Mouse (Mus musculus): ENCODE measurements at regions not wholly inside any gene's neighbourhood (a gene's known extent, or its start where the extent isn't known, plus 50 kb on each side); places are given as distances from the start of the nearest gene placed in this dataset.

GRCm38 (mm10) chr5:64597451-64597850 lies 205.7 kb upstream of the Klf3 start:
- Histone ChIP-seq H3K36me3 (no peaks in the 10 kb centered on the region), H3K9ac (no peak overlapping the region), H3K4me3 (no peak overlapping the region), H3K27ac (no peak overlapping the region), H3K4me2 (replicated peaks) (no peak overlapping the region), H3K4me1 (peaks cover 37% of the 10 kb centered on the region), H3K9me3 (replicated peaks) (no peaks in the 10 kb centered on the region), H3K27me3 (no peaks in the 10 kb centered on the region)
- ATAC-seq (ENCODE audit: low FRiP score), result no peak
- WGBS, result 69% methylated on average over 3 of the region's 3 CpGs

GRCm38 (mm10) chr5:64598606-64599005 lies 204.6 kb upstream of the Klf3 start:
- no peak overlapping the region for H3K4me3 ChIP-seq
- WGBS, result 96% methylated on average over 3 of the region's 3 CpGs
- H3K27me3 ChIP-seq, result no peaks in the 10 kb centered on the region
- H3K36me3 ChIP-seq, result no peaks in the 10 kb centered on the region
- H3K9me3 ChIP-seq (replicated peaks), result no peaks in the 10 kb centered on the region
- H3K27ac ChIP-seq, result no peak overlapping the region
- peaks cover 37% of the 10 kb centered on the region for H3K4me1 ChIP-seq
- H3K4me2 ChIP-seq (replicated peaks), result no peak overlapping the region
- ATAC-seq (ENCODE audit: low FRiP score), result no peak
- H3K9ac ChIP-seq, result no peak overlapping the region

GRCm38 (mm10) chr5:64599015-64599414 lies 204.2 kb upstream of the Klf3 start:
- Histone ChIP-seq H3K27ac (no peak overlapping the region), H3K27me3 (no peaks in the 10 kb centered on the region), H3K4me1 (peaks cover 35% of the 10 kb centered on the region), H3K4me2 (replicated peaks) (no peak overlapping the region), H3K9me3 (replicated peaks) (no peaks in the 10 kb centered on the region), H3K36me3 (no peaks in the 10 kb centered on the region), H3K4me3 (no peak overlapping the region), H3K9ac (no peak overlapping the region)
- 48% methylated on average over 3 of the region's 3 CpGs for WGBS
- no peak for ATAC-seq (ENCODE audit: low FRiP score)

- Histone ChIP-seq H3K27ac (peak overlapping the region; percentile 74), H3K9me3 (replicated peaks) (no peaks in the 10 kb centered on the region), H3K9ac (no peak overlapping the region), H3K4me2 (replicated peaks) (peak overlapping the region; percentile 27), H3K27me3 (no peaks in the 10 kb centered on the region), H3K4me1 (peaks cover 32% of the 10 kb centered on the region), H3K36me3 (no peaks in the 10 kb centered on the region), H3K4me3 (no peak overlapping the region)
- no peak for ATAC-seq (ENCODE audit: low FRiP score)
- WGBS, result 50% methylated on average over 13 of the region's 13 CpGs
Measured at GRCm38 (mm10) chr5:64599865-64600288, 203.3 kb upstream of the Klf3 start.

GRCm38 (mm10) chr5:64600392-64600791 lies 202.8 kb upstream of the Klf3 start:
- WGBS, result 63% methylated on average over 7 of the region's 7 CpGs
- ATAC-seq (ENCODE audit: low FRiP score), result no peak
- Histone ChIP-seq H3K9me3 (replicated peaks) (no peaks in the 10 kb centered on the region), H3K4me3 (no peak overlapping the region), H3K4me2 (replicated peaks) (peak overlapping the region; percentile 27), H3K27ac (peak overlapping the region; percentile 74; the same call in 1 of the 2 replicates), H3K4me1 (peaks cover 27% of the 10 kb centered on the region), H3K9ac (no peak overlapping the region), H3K36me3 (no peaks in the 10 kb centered on the region), H3K27me3 (no peaks in the 10 kb centered on the region)

GRCm38 (mm10) chr5:64600811-64601210 lies 202.4 kb upstream of the Klf3 start:
- Histone ChIP-seq H3K36me3 (no peaks in the 10 kb centered on the region), H3K27me3 (no peaks in the 10 kb centered on the region), H3K4me2 (replicated peaks) (no peak overlapping the region), H3K4me1 (peaks cover 24% of the 10 kb centered on the region), H3K9me3 (replicated peaks) (no peaks in the 10 kb centered on the region), H3K9ac (no peak overlapping the region), H3K4me3 (no peak overlapping the region), H3K27ac (no peak overlapping the region)
- no peak for ATAC-seq (ENCODE audit: low FRiP score)
- WGBS, result 72% methylated on average over 2 of the region's 2 CpGs

GRCm38 (mm10) chr5:64601285-64601684 lies 201.9 kb upstream of the Klf3 start:
- Histone ChIP-seq H3K27me3 (no peaks in the 10 kb centered on the region), H3K9me3 (replicated peaks) (no peaks in the 10 kb centered on the region), H3K27ac (no peak overlapping the region), H3K4me1 (peaks cover 19% of the 10 kb centered on the region), H3K4me3 (no peak overlapping the region), H3K36me3 (no peaks in the 10 kb centered on the region), H3K4me2 (replicated peaks) (no peak overlapping the region), H3K9ac (no peak overlapping the region)
- no peak for ATAC-seq (ENCODE audit: low FRiP score)
- 79% methylated on average over 8 of the region's 8 CpGs for WGBS

GRCm38 (mm10) chr5:64601832-64602231 lies 201.4 kb upstream of the Klf3 start:
- Histone ChIP-seq H3K4me2 (replicated peaks) (no peak overlapping the region), H3K36me3 (no peaks in the 10 kb centered on the region), H3K4me3 (no peak overlapping the region), H3K27ac (no peak overlapping the region), H3K9ac (no peak overlapping the region), H3K9me3 (replicated peaks) (no peaks in the 10 kb centered on the region), H3K27me3 (no peaks in the 10 kb centered on the region), H3K4me1 (peaks cover 16% of the 10 kb centered on the region)
- no peak for ATAC-seq (ENCODE audit: low FRiP score)
- WGBS, result 84% methylated on average over 5 of the region's 5 CpGs

- no peak overlapping the region for H3K4me3 ChIP-seq
- no peak overlapping the region for H3K27ac ChIP-seq
- no peaks in the 10 kb centered on the region for H3K27me3 ChIP-seq
- no peaks in the 10 kb centered on the region for H3K36me3 ChIP-seq
- no peaks in the 10 kb centered on the region for H3K9me3 ChIP-seq (replicated peaks)
- no peak overlapping the region for H3K4me2 ChIP-seq (replicated peaks)
- no peak for ATAC-seq (ENCODE audit: low FRiP score)
- peaks cover 13% of the 10 kb centered on the region for H3K4me1 ChIP-seq
- no peak overlapping the region for H3K9ac ChIP-seq
- 81% methylated on average over 8 of the region's 8 CpGs for WGBS
Measured at GRCm38 (mm10) chr5:64602356-64602936, 200.7 kb upstream of the Klf3 start.

- no peak for ATAC-seq (ENCODE audit: low FRiP score)
- Histone ChIP-seq H3K36me3 (no peaks in the 10 kb centered on the region), H3K4me2 (replicated peaks) (no peak overlapping the region), H3K4me3 (no peak overlapping the region), H3K27me3 (no peaks in the 10 kb centered on the region), H3K9ac (no peak overlapping the region), H3K4me1 (peaks cover 13% of the 10 kb centered on the region), H3K9me3 (replicated peaks) (no peaks in the 10 kb centered on the region), H3K27ac (no peak overlapping the region)
- 90% methylated on average over 11 of the region's 11 CpGs for WGBS
Measured at GRCm38 (mm10) chr5:64602996-64603755, 200.0 kb upstream of the Klf3 start.

GRCm38 (mm10) chr5:64605171-64605570 lies 198.0 kb upstream of the Klf3 start:
- Histone ChIP-seq H3K9me3 (replicated peaks) (no peaks in the 10 kb centered on the region), H3K9ac (no peak overlapping the region), H3K4me2 (replicated peaks) (no peak overlapping the region), H3K36me3 (no peaks in the 10 kb centered on the region), H3K27ac (no peak overlapping the region), H3K27me3 (no peaks in the 10 kb centered on the region), H3K4me3 (no peak overlapping the region), H3K4me1 (peaks cover 11% of the 10 kb centered on the region)
- no peak for ATAC-seq (ENCODE audit: low FRiP score)

GRCm38 (mm10) chr5:64605991-64606390 lies 197.2 kb upstream of the Klf3 start:
- Histone ChIP-seq H3K9ac (no peak overlapping the region), H3K4me3 (no peak overlapping the region), H3K27ac (no peak overlapping the region), H3K36me3 (no peaks in the 10 kb centered on the region), H3K9me3 (replicated peaks) (no peaks in the 10 kb centered on the region), H3K4me1 (peaks cover 15% of the 10 kb centered on the region), H3K4me2 (replicated peaks) (no peak overlapping the region), H3K27me3 (no peaks in the 10 kb centered on the region)
- 59% methylated on average over 5 of the region's 5 CpGs for WGBS
- no peak for ATAC-seq (ENCODE audit: low FRiP score)

All from hindbrain, embryonic 12.5 days (tissue).